Mouse (Mus musculus): ENCODE measurements at regions not wholly inside any gene's neighbourhood (a gene's known extent, or its start where the extent isn't known, plus 50 kb on each side); places are given as distances from the start of the nearest gene placed in this dataset.
"Not testable (repeated sequence)": the region's sequence is repeated elsewhere in the genome, so short reads cannot be mapped to it uniquely, and the experiment has no call there.

GRCm38 (mm10) chr13:25611986-25612385, 341.7 kb upstream of the Nrsn1 start:
- no peak overlapping the region for H3K4me3 ChIP-seq

GRCm38 (mm10) chr13:25609641-25610040, 339.3 kb upstream of the Nrsn1 start:
- intact Hi-C loops (cut with DNase I), result no loop called here
- Histone ChIP-seq H3K27me3 (ENCODE audit: control insufficient read depth, insufficient read depth, low read length) (no peaks in the 10 kb centered on the region), H3K36me3 (ENCODE audit: control insufficient read depth, insufficient read depth, low read length) (no peaks in the 10 kb centered on the region), H3K4me3 (no peak overlapping the region), H3K27ac (no peak overlapping the region), H3K79me2 (replicated peaks; ENCODE audit: control insufficient read depth, insufficient read depth, low read length) (no peaks in the 10 kb centered on the region), H3K4me1 (ENCODE audit: control insufficient read depth, insufficient read depth, low read length) (no peaks in the 10 kb centered on the region), H3K9ac (ENCODE audit: low read depth, low read length) (no peak overlapping the region)
- TF ChIP-seq EP300 (IDR thresholded peaks at IDR 0.05; ENCODE audit: insufficient read depth, low read depth, low read length) (no peak), CTCF (IDR thresholded peaks at IDR 0.05) (no peak), POLR2A (IDR thresholded peaks at IDR 0.05; ENCODE audit: insufficient read depth, low read depth, low read length) (no peak)
- 64% methylated on average over 4 of the region's 4 CpGs for WGBS
- no peak for DNase-seq

More at GRCm38 (mm10) chr13:25611986-25612385, 341.7 kb upstream of the Nrsn1 start:
- Histone ChIP-seq H3K79me2 (replicated peaks; ENCODE audit: control insufficient read depth, insufficient read depth, low read length) (no peaks in the 10 kb centered on the region), H3K27me3 (ENCODE audit: control insufficient read depth, insufficient read depth, low read length) (no peaks in the 10 kb centered on the region), H3K27ac (no peak overlapping the region), H3K9ac (ENCODE audit: low read depth, low read length) (no peak overlapping the region), H3K4me1 (ENCODE audit: control insufficient read depth, insufficient read depth, low read length) (no peaks in the 10 kb centered on the region), H3K36me3 (ENCODE audit: control insufficient read depth, insufficient read depth, low read length) (no peaks in the 10 kb centered on the region)
- DNase-seq, result no peak
- WGBS, result 54% methylated on average over 4 of the region's 4 CpGs
- TF ChIP-seq POLR2A (IDR thresholded peaks at IDR 0.05; ENCODE audit: insufficient read depth, low read depth, low read length) (no peak), CTCF (IDR thresholded peaks at IDR 0.05) (no peak), EP300 (IDR thresholded peaks at IDR 0.05; ENCODE audit: insufficient read depth, low read depth, low read length) (no peak)
- intact Hi-C loops (cut with DNase I), result no loop called here

- no peaks in the 10 kb centered on the region for H3K36me3 ChIP-seq (ENCODE audit: control insufficient read depth, insufficient read depth, low read length)
- H3K9ac ChIP-seq (ENCODE audit: low read depth, low read length), result no peak overlapping the region
- TF ChIP-seq CTCF (IDR thresholded peaks at IDR 0.05), result no peak
- TF ChIP-seq EP300 (IDR thresholded peaks at IDR 0.05; ENCODE audit: insufficient read depth, low read depth, low read length), result no peak
- no peak for TF ChIP-seq POLR2A (IDR thresholded peaks at IDR 0.05; ENCODE audit: insufficient read depth, low read depth, low read length)
- H3K27me3 ChIP-seq (ENCODE audit: control insufficient read depth, insufficient read depth, low read length), result no peaks in the 10 kb centered on the region
- no peaks in the 10 kb centered on the region for H3K4me1 ChIP-seq (ENCODE audit: control insufficient read depth, insufficient read depth, low read length)
- H3K4me3 ChIP-seq, result no peak overlapping the region
- 41% methylated on average over 1 of the region's 1 CpGs for WGBS
- no peaks in the 10 kb centered on the region for H3K79me2 ChIP-seq (replicated peaks; ENCODE audit: control insufficient read depth, insufficient read depth, low read length)
- intact Hi-C loops (cut with DNase I), result no loop called here
- DNase-seq, result no peak
- H3K27ac ChIP-seq, result no peak overlapping the region
These were observed 338.9 kb upstream of the Nrsn1 start for GRCm38 (mm10) chr13:25609241-25609640.

- H3K27me3 ChIP-seq (ENCODE audit: control insufficient read depth, insufficient read depth, low read length); H3K36me3 ChIP-seq (ENCODE audit: control insufficient read depth, insufficient read depth, low read length); H3K4me3 ChIP-seq; intact Hi-C loops (cut with DNase I); H3K27ac ChIP-seq; H3K9ac ChIP-seq (ENCODE audit: low read depth, low read length); H3K79me2 ChIP-seq (replicated peaks; ENCODE audit: control insufficient read depth, insufficient read depth, low read length); H3K4me1 ChIP-seq (ENCODE audit: control insufficient read depth, insufficient read depth, low read length); DNase-seq: not testable (repeated sequence)
These were observed 331.0 kb upstream of the Nrsn1 start for GRCm38 (mm10) chr13:25601351-25601750.

- DNase-seq, result no peak
- intact Hi-C loops (cut with DNase I), result no loop called here
- no peak for TF ChIP-seq EP300 (IDR thresholded peaks at IDR 0.05; ENCODE audit: insufficient read depth, low read depth, low read length)
- TF ChIP-seq POLR2A (IDR thresholded peaks at IDR 0.05; ENCODE audit: insufficient read depth, low read depth, low read length), result no peak
- no peak for TF ChIP-seq CTCF (IDR thresholded peaks at IDR 0.05)
- H3K27me3 ChIP-seq (ENCODE audit: control insufficient read depth, insufficient read depth, low read length), result no peaks in the 10 kb centered on the region
- WGBS, result 85% methylated on average over 3 of the region's 3 CpGs
- H3K36me3 ChIP-seq (ENCODE audit: control insufficient read depth, insufficient read depth, low read length), result no peaks in the 10 kb centered on the region
- no peaks in the 10 kb centered on the region for H3K4me1 ChIP-seq (ENCODE audit: control insufficient read depth, insufficient read depth, low read length)
- H3K9ac ChIP-seq (ENCODE audit: low read depth, low read length), result no peak overlapping the region
- H3K79me2 ChIP-seq (replicated peaks; ENCODE audit: control insufficient read depth, insufficient read depth, low read length), result no peaks in the 10 kb centered on the region
- H3K4me3 ChIP-seq, result no peak overlapping the region
- H3K27ac ChIP-seq, result no peak overlapping the region
These were observed 324.3 kb upstream of the Nrsn1 start for GRCm38 (mm10) chr13:25594629-25595028.

- intact Hi-C loops (cut with DNase I), result no loop called here
- Histone ChIP-seq H3K27ac (no peak overlapping the region), H3K36me3 (ENCODE audit: control insufficient read depth, insufficient read depth, low read length) (no peaks in the 10 kb centered on the region), H3K27me3 (ENCODE audit: control insufficient read depth, insufficient read depth, low read length) (no peaks in the 10 kb centered on the region), H3K4me3 (no peak overlapping the region), H3K9ac (ENCODE audit: low read depth, low read length) (no peak overlapping the region), H3K79me2 (replicated peaks; ENCODE audit: control insufficient read depth, insufficient read depth, low read length) (no peaks in the 10 kb centered on the region), H3K4me1 (ENCODE audit: control insufficient read depth, insufficient read depth, low read length) (no peaks in the 10 kb centered on the region)
- no peak for DNase-seq
- TF ChIP-seq EP300 (IDR thresholded peaks at IDR 0.05; ENCODE audit: insufficient read depth, low read depth, low read length), result no peak
- TF ChIP-seq POLR2A (IDR thresholded peaks at IDR 0.05; ENCODE audit: insufficient read depth, low read depth, low read length), result no peak
- no peak for TF ChIP-seq CTCF (IDR thresholded peaks at IDR 0.05)
- 69% methylated on average over 5 of the region's 5 CpGs for WGBS
These were observed 300.3 kb upstream of the Nrsn1 start for GRCm38 (mm10) chr13:25570641-25571040.
